Mouse (Mus musculus) embryo, embryonic 11.5 days (tissue): ENCODE measurements around the gene Eif2ak3.

Experiments used
- DNase-seq: peaks from one replicate; pipeline ENCODE4 v3.0.0-alpha.2; 2012; ENCODE audit warnings: low read depth, low spot score

Gene Eif2ak3

GRCm38 (mm10) chr6:70831179-70831839, 13.0 kb upstream of the Eif2ak3 start:
- no peak for DNase-seq

GRCm38 (mm10) chr6:70837297-70837696, 7.0 kb upstream of the Eif2ak3 start:
- DNase-seq: no peak

GRCm38 (mm10) chr6:70838532-70838931, 5.8 kb upstream of the Eif2ak3 start:
- DNase-seq: no peak

- DNase-seq: no peak
Measured at GRCm38 (mm10) chr6:70840281-70840680, 4.0 kb upstream of the Eif2ak3 start.

- no peak for DNase-seq
Measured at GRCm38 (mm10) chr6:70842991-70843390, 1.3 kb upstream of the Eif2ak3 start.

GRCm38 (mm10) chr6:70844896-70845646, 756 bp downstream of the Eif2ak3 start:
- no peak for DNase-seq

GRCm38 (mm10) chr6:70847386-70847785, 3.1 kb downstream of the Eif2ak3 start:
- no peak for DNase-seq

GRCm38 (mm10) chr6:70853371-70853770, 9.1 kb downstream of the Eif2ak3 start:
- DNase-seq: no peak

GRCm38 (mm10) chr6:70855529-70856309, 11.4 kb downstream of the Eif2ak3 start:
- no peak for DNase-seq

GRCm38 (mm10) chr6:70862726-70863125, 18.4 kb downstream of the Eif2ak3 start:
- no peak for DNase-seq

GRCm38 (mm10) chr6:70864285-70864684, 20.0 kb downstream of the Eif2ak3 start:
- no peak for DNase-seq

- DNase-seq: no peak
Measured at GRCm38 (mm10) chr6:70866761-70867160, 22.4 kb downstream of the Eif2ak3 start.

GRCm38 (mm10) chr6:70867297-70867696, 23.0 kb downstream of the Eif2ak3 start:
- DNase-seq: no peak

- no peak for DNase-seq
Measured at GRCm38 (mm10) chr6:70871511-70871980, 27.2 kb downstream of the Eif2ak3 start.

GRCm38 (mm10) chr6:70872128-70872527, 27.8 kb downstream of the Eif2ak3 start:
- peak; percentile 7 for DNase-seq

GRCm38 (mm10) chr6:70872570-70872969, 28.3 kb downstream of the Eif2ak3 start:
- DNase-seq: no peak

GRCm38 (mm10) chr6:70874035-70874775, 29.9 kb downstream of the Eif2ak3 start:
- no peak for DNase-seq

GRCm38 (mm10) chr6:70875017-70875416, 30.7 kb downstream of the Eif2ak3 start:
- DNase-seq: no peak

- peak; percentile 54 for DNase-seq
Measured at GRCm38 (mm10) chr6:70880714-70881304, 36.5 kb downstream of the Eif2ak3 start.

- no peak for DNase-seq
Measured at GRCm38 (mm10) chr6:70887993-70888392, 43.7 kb downstream of the Eif2ak3 start.

- no peak for DNase-seq
Measured at GRCm38 (mm10) chr6:70898166-70898565, 53.9 kb downstream of the Eif2ak3 start.
